Mouse (Mus musculus): ENCODE results near the gene Coil.
"Not testable (repeated sequence)": the region's sequence is repeated elsewhere in the genome, so short reads cannot be mapped to it uniquely, and the experiment has no call there.

The Coil gene

DNA sequence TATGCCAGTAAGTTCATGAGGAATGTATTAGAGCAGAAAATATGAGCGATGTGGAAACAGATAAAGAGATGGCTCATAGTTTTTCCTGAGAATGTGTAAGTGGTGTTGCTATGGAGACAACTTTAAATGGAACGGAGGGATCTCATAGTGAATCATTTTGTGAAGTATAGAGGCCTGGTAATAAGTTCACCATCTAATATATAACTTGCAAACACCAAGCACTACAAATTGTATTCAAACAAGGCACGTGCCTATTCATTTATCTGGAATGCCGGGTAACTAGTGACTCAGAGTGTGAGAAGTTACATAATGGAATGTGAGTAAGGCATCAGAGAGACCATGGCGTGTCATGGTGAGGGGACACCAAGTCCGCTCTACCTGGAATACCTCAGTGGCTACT lies 68.4 kb downstream of the Coil start:
- DNase-seq (ENCODE audit: extremely low spot score, low read depth, low spot score): no peak

DNA sequence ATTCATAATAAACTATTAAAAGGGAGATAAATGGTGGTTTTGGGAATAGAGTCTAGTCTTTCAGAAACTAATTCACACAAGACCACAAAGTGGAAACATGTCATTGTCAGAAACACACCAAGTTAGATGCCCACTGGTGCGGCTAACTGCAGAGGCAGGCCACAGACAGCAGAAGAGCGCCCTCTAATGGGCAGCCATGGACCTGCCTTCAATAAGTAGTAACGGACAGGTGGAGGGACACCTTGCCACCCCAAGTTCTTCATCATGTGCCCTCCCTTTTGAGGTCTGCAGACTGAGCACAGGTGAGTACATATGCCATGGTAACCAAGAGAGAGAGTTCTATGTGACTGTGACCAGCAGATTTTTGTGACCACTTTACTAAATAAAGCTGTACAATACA lies 69.3 kb downstream of the Coil start:
- no peak for DNase-seq (ENCODE audit: extremely low spot score, low read depth, low spot score)

- DNase-seq (ENCODE audit: extremely low spot score, low read depth, low spot score): not testable (repeated sequence)
These were observed 71.0 kb downstream of the Coil start for GRCm38 (mm10) chr11:89041073-89041472.

Measured in hindlimb bud, embryonic 11.5 days (tissue).